Mouse (Mus musculus): Measurements from ENCODE around the gene Ppp1r32.

Gene Ppp1r32

GRCm38 (mm10) chr19:10448275-10448674, 34.5 kb downstream of the Ppp1r32 start:
- no peak for DNase-seq (ENCODE audit: low read depth, low spot score)

GRCm38 (mm10) chr19:10444685-10445369, 37.9 kb downstream of the Ppp1r32 start:
- Histone ChIP-seq H3K36me3 (ENCODE audit: control insufficient read depth, insufficient read depth, low read length, poor library complexity, severe bottlenecking) (no peaks in the 10 kb centered on the region), H3K27me3 (ENCODE audit: control insufficient read depth, insufficient read depth, low read length, poor library complexity, severe bottlenecking) (no peaks in the 10 kb centered on the region)
- no peak for DNase-seq (ENCODE audit: low read depth, low spot score)

More at GRCm38 (mm10) chr19:10448275-10448674, 34.5 kb downstream of the Ppp1r32 start:
- Histone ChIP-seq H3K27me3 (ENCODE audit: control insufficient read depth, insufficient read depth, low read length, poor library complexity, severe bottlenecking) (no peaks in the 10 kb centered on the region), H3K36me3 (ENCODE audit: control insufficient read depth, insufficient read depth, low read length, poor library complexity, severe bottlenecking) (no peaks in the 10 kb centered on the region)

- Histone ChIP-seq H3K36me3 (ENCODE audit: control insufficient read depth, insufficient read depth, low read length, poor library complexity, severe bottlenecking) (no peaks in the 10 kb centered on the region), H3K27me3 (ENCODE audit: control insufficient read depth, insufficient read depth, low read length, poor library complexity, severe bottlenecking) (no peaks in the 10 kb centered on the region)
- no peak for DNase-seq (ENCODE audit: low read depth, low spot score)
Measured at GRCm38 (mm10) chr19:10437521-10437920, 45.2 kb downstream of the Ppp1r32 start.

GRCm38 (mm10) chr19:10436726-10437125, 46.0 kb downstream of the Ppp1r32 start:
- DNase-seq (ENCODE audit: low read depth, low spot score): no peak

GRCm38 (mm10) chr19:10435908-10436307, 46.8 kb downstream of the Ppp1r32 start:
- no peaks in the 10 kb centered on the region for H3K27me3 ChIP-seq (ENCODE audit: control insufficient read depth, insufficient read depth, low read length, poor library complexity, severe bottlenecking)
- DNase-seq (ENCODE audit: low read depth, low spot score): peak; percentile 72
- H3K36me3 ChIP-seq (ENCODE audit: control insufficient read depth, insufficient read depth, low read length, poor library complexity, severe bottlenecking): no peaks in the 10 kb centered on the region

More at GRCm38 (mm10) chr19:10436726-10437125, 46.0 kb downstream of the Ppp1r32 start:
- no peaks in the 10 kb centered on the region for H3K27me3 ChIP-seq (ENCODE audit: control insufficient read depth, insufficient read depth, low read length, poor library complexity, severe bottlenecking)
- no peaks in the 10 kb centered on the region for H3K36me3 ChIP-seq (ENCODE audit: control insufficient read depth, insufficient read depth, low read length, poor library complexity, severe bottlenecking)

GRCm38 (mm10) chr19:10434927-10435326, 47.8 kb downstream of the Ppp1r32 start:
- Histone ChIP-seq H3K27me3 (ENCODE audit: control insufficient read depth, insufficient read depth, low read length, poor library complexity, severe bottlenecking) (no peaks in the 10 kb centered on the region), H3K36me3 (ENCODE audit: control insufficient read depth, insufficient read depth, low read length, poor library complexity, severe bottlenecking) (no peaks in the 10 kb centered on the region)
- no peak for DNase-seq (ENCODE audit: low read depth, low spot score)

- no peak for DNase-seq (ENCODE audit: low read depth, low spot score)
- Histone ChIP-seq H3K36me3 (ENCODE audit: control insufficient read depth, insufficient read depth, low read length, poor library complexity, severe bottlenecking) (no peaks in the 10 kb centered on the region), H3K27me3 (ENCODE audit: control insufficient read depth, insufficient read depth, low read length, poor library complexity, severe bottlenecking) (no peaks in the 10 kb centered on the region)
Measured at GRCm38 (mm10) chr19:10433879-10434540, 48.7 kb downstream of the Ppp1r32 start.

GRCm38 (mm10) chr19:10433225-10433624, 49.5 kb downstream of the Ppp1r32 start:
- Histone ChIP-seq H3K27me3 (ENCODE audit: control insufficient read depth, insufficient read depth, low read length, poor library complexity, severe bottlenecking) (no peaks in the 10 kb centered on the region), H3K36me3 (ENCODE audit: control insufficient read depth, insufficient read depth, low read length, poor library complexity, severe bottlenecking) (no peaks in the 10 kb centered on the region)
- no peak for DNase-seq (ENCODE audit: low read depth, low spot score)

GRCm38 (mm10) chr19:10431841-10432240, 50.9 kb downstream of the Ppp1r32 start:
- no peaks in the 10 kb centered on the region for H3K27me3 ChIP-seq (ENCODE audit: control insufficient read depth, insufficient read depth, low read length, poor library complexity, severe bottlenecking)
- no peak for DNase-seq (ENCODE audit: low read depth, low spot score)
- no peaks in the 10 kb centered on the region for H3K36me3 ChIP-seq (ENCODE audit: control insufficient read depth, insufficient read depth, low read length, poor library complexity, severe bottlenecking)

- Histone ChIP-seq H3K27me3 (ENCODE audit: control insufficient read depth, insufficient read depth, low read length, poor library complexity, severe bottlenecking) (no peaks in the 10 kb centered on the region), H3K36me3 (ENCODE audit: control insufficient read depth, insufficient read depth, low read length, poor library complexity, severe bottlenecking) (no peaks in the 10 kb centered on the region)
- DNase-seq (ENCODE audit: low read depth, low spot score): no peak
Measured at GRCm38 (mm10) chr19:10431410-10431809, 51.3 kb downstream of the Ppp1r32 start.

- no peak for DNase-seq (ENCODE audit: low read depth, low spot score)
- Histone ChIP-seq H3K36me3 (ENCODE audit: control insufficient read depth, insufficient read depth, low read length, poor library complexity, severe bottlenecking) (no peaks in the 10 kb centered on the region), H3K27me3 (ENCODE audit: control insufficient read depth, insufficient read depth, low read length, poor library complexity, severe bottlenecking) (no peaks in the 10 kb centered on the region)
Measured at GRCm38 (mm10) chr19:10429371-10429770, 53.4 kb downstream of the Ppp1r32 start.

- no peaks in the 10 kb centered on the region for H3K36me3 ChIP-seq (ENCODE audit: control insufficient read depth, insufficient read depth, low read length, poor library complexity, severe bottlenecking)
- no peaks in the 10 kb centered on the region for H3K27me3 ChIP-seq (ENCODE audit: control insufficient read depth, insufficient read depth, low read length, poor library complexity, severe bottlenecking)
- DNase-seq (ENCODE audit: low read depth, low spot score): no peak
Measured at GRCm38 (mm10) chr19:10427431-10427830, 55.3 kb downstream of the Ppp1r32 start.

- no peak for DNase-seq (ENCODE audit: low read depth, low spot score)
- no peaks in the 10 kb centered on the region for H3K27me3 ChIP-seq (ENCODE audit: control insufficient read depth, insufficient read depth, low read length, poor library complexity, severe bottlenecking)
- H3K36me3 ChIP-seq (ENCODE audit: control insufficient read depth, insufficient read depth, low read length, poor library complexity, severe bottlenecking): no peaks in the 10 kb centered on the region
Measured at GRCm38 (mm10) chr19:10426793-10427192, 55.9 kb downstream of the Ppp1r32 start.

GRCm38 (mm10) chr19:10426312-10426711, 56.4 kb downstream of the Ppp1r32 start:
- no peaks in the 10 kb centered on the region for H3K36me3 ChIP-seq (ENCODE audit: control insufficient read depth, insufficient read depth, low read length, poor library complexity, severe bottlenecking)
- no peaks in the 10 kb centered on the region for H3K27me3 ChIP-seq (ENCODE audit: control insufficient read depth, insufficient read depth, low read length, poor library complexity, severe bottlenecking)
- no peak for DNase-seq (ENCODE audit: low read depth, low spot score)

- Histone ChIP-seq H3K27me3 (ENCODE audit: control insufficient read depth, insufficient read depth, low read length, poor library complexity, severe bottlenecking) (no peaks in the 10 kb centered on the region), H3K36me3 (ENCODE audit: control insufficient read depth, insufficient read depth, low read length, poor library complexity, severe bottlenecking) (no peaks in the 10 kb centered on the region)
Measured at GRCm38 (mm10) chr19:10425484-10426270, 57.1 kb downstream of the Ppp1r32 start.

More at GRCm38 (mm10) chr19:10425484-10426270, 57.1 kb downstream of the Ppp1r32 start:
- no peak for DNase-seq (ENCODE audit: low read depth, low spot score)
